Mouse (Mus musculus): ENCODE results near the gene Rnase4. TPM values are rescaled to one million over a fixed set of nuclear protein-coding genes. Genes with fewer than 3 reads are reported as not detected.
"Not testable (repeated sequence)": the region's sequence is repeated elsewhere in the genome, so short reads cannot be mapped to it uniquely, and the experiment has no call there.

The Rnase4 gene
- total and polyA plus RNA-seq, 3 experiments: 47.9 to 90.9 (median 59.6) TPM

DNA sequence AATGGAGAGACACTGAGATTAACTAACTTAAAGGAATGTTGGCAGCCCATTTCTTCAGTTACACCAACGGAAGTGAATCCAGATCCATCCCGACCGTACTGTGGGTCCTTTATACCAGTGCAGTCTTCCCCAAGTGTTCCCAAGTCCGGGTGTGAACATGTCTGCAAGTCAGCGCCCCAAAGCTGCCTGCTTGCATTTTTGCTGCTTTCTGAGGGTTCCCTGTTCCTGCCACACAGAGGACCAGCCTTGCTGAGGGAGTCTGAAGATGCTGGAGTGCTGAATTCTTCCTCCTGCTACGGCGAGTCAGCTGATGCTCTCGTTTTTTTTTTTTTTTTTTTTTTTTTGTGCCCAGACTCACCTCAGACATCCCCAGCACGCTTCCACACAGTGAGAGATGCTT, 4.0 kb downstream of the Rnase4 start:
- Histone ChIP-seq H3K27me3 (ENCODE audit: control insufficient read depth, insufficient read depth, low read length) (no peaks in the 10 kb centered on the region), H3K36me3 (ENCODE audit: control insufficient read depth, insufficient read depth, low read length) (no peaks in the 10 kb centered on the region; the same call in 1 of the 2 replicates), H3K4me3 (no peak overlapping the region), H3K27ac (no peak overlapping the region), H3K79me2 (replicated peaks; ENCODE audit: control insufficient read depth, insufficient read depth, low read length) (no peaks in the 10 kb centered on the region), H3K9ac (ENCODE audit: low read depth, low read length) (no peak overlapping the region), H3K4me1 (ENCODE audit: control insufficient read depth, insufficient read depth, low read length) (peaks cover 3% of the 10 kb centered on the region; the same call in 1 of the 2 replicates)
- WGBS: 64% methylated on average over 9 of the region's 9 CpGs
- no peak for TF ChIP-seq EP300 (IDR thresholded peaks at IDR 0.05; ENCODE audit: insufficient read depth, low read depth, low read length)
- TF ChIP-seq CTCF (IDR thresholded peaks at IDR 0.05): no peak
- TF ChIP-seq POLR2A (IDR thresholded peaks at IDR 0.05; ENCODE audit: insufficient read depth, low read depth, low read length): no peak
- DNase-seq: peak; percentile 33 to 36
- intact Hi-C loops (cut with DNase I): no loop called here

DNA sequence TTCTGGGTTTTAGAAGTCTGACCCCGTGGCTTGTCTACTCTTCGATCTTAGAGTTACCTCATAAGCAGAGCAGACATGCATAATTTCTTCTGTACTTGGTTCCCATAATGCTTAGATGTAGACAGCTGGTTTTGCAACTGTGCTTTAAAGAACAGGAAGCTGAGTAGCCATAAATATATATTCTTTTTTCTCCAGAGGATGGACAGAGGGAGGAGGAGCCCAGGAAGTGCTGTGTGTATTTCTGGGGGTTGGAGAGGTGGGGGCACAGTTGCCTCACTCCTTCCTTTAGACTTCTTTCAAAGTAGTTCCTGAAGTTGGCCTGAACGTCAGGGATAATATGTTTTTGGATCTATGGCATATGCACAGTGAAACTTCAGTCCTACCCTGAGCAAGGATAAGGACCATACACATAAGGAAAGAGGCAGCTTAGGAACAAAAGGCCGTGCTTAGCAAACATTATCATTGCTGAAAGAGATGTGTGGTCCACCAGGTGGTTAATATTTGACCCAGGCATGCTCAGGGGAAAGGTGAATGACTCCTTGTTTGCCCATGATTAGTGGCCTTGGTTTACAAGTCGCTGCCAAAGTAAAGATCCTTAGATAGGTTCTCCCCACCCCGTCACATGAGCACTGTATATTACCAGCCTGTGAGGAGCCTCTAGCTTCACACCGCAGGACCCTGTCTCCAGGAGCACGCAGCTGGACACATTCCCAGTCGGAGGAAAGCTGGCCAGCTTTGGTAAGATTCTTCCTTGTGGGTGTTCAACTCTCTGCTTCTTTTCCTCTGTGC, 5.1 kb downstream of the Rnase4 start:
- no peak for DNase-seq
- Histone ChIP-seq H3K4me1 (ENCODE audit: control insufficient read depth, insufficient read depth, low read length) (peaks cover 3% of the 10 kb centered on the region; the same call in 1 of the 2 replicates), H3K9ac (ENCODE audit: low read depth, low read length) (0 out of 2 replicates have a peak overlapping the region, but pooled peaks have one; percentile 19), H3K27me3 (ENCODE audit: control insufficient read depth, insufficient read depth, low read length) (no peaks in the 10 kb centered on the region), H3K4me3 (no peak overlapping the region), H3K36me3 (ENCODE audit: control insufficient read depth, insufficient read depth, low read length) (no peaks in the 10 kb centered on the region; the same call in 1 of the 2 replicates), H3K27ac (no peak overlapping the region), H3K79me2 (replicated peaks; ENCODE audit: control insufficient read depth, insufficient read depth, low read length) (no peaks in the 10 kb centered on the region)
- intact Hi-C loops (cut with DNase I): no loop called here
- WGBS: 53% methylated on average over 9 of the region's 9 CpGs
- TF ChIP-seq POLR2A (IDR thresholded peaks at IDR 0.05; ENCODE audit: insufficient read depth, low read depth, low read length) (no peak), EP300 (IDR thresholded peaks at IDR 0.05; ENCODE audit: insufficient read depth, low read depth, low read length) (no peak), CTCF (IDR thresholded peaks at IDR 0.05) (no peak)

DNA sequence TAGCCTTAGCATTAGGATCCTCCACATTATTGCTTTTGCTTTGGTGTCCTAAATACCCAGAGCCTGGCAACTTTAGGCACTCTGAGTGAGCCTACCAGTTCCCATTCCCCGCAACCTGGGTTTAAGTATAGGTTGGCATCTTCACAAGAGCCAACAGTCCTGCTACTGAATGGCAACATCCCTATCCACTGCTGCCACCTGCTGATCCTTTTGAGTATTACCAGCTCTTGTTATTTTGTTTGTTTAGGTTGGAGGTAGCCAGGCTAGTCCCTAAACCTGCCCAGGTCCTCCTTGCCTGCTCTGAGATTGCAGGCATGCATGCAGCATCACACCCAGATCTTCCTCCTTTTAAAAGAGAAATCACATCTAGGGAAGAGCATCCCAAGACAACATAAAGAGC, 7.4 kb downstream of the Rnase4 start:
- not testable (repeated sequence) for H3K27ac ChIP-seq; H3K79me2 ChIP-seq (replicated peaks; ENCODE audit: control insufficient read depth, insufficient read depth, low read length); H3K9ac ChIP-seq (ENCODE audit: low read depth, low read length); H3K36me3 ChIP-seq (ENCODE audit: control insufficient read depth, insufficient read depth, low read length); H3K4me3 ChIP-seq; H3K27me3 ChIP-seq (ENCODE audit: control insufficient read depth, insufficient read depth, low read length); H3K4me1 ChIP-seq (ENCODE audit: control insufficient read depth, insufficient read depth, low read length)
- TF ChIP-seq CTCF (IDR thresholded peaks at IDR 0.05): peak; percentile 89
- intact Hi-C loops (cut with DNase I): loop anchor here (2.0 kb wide), 2 partner anchors 33 to 71 kb away; no protein-coding TSS in a partner anchor
- peak; percentile 51 to 60 for DNase-seq
- 10% methylated on average over 1 of the region's 1 CpGs for WGBS

DNA sequence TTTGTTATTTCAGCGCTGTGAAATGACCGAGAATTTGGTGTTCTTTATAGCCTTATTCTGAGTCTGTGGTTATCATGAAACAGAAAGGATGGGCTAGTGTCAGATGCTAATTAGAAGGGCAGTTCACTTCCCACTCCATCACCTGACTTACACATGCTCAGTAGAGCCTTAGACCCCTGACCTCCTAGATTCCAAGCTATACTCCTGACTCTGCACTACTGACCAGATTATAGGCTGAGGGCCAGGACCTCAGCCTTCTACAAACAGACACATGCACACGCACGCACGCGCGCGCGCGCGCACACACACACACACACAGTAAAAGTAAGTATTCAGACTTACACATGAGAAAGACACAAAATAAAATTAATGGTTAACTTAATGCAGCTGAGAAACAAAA, 8.0 kb downstream of the Rnase4 start:
- intact Hi-C loops (cut with DNase I): loop anchor here (2.0 kb wide), 2 partner anchors 34 to 72 kb away; no protein-coding TSS in a partner anchor

DNA sequence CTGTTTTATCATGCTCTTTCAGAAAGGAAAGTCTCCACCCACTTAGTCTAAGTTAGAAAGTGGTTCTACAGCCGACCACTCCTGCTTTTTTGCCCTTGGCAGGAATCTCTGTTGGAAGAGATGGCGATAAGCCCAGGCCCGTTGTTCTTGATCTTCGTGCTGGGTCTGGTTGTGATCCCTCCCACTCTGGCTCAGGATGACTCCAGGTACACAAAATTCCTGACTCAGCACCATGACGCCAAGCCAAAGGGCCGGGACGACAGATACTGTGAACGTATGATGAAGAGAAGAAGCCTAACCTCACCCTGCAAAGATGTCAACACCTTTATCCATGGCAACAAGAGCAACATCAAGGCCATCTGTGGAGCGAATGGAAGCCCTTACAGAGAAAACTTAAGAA, 10.4 kb downstream of the Rnase4 start:
- Histone ChIP-seq H3K9ac (ENCODE audit: low read depth, low read length) (no peak overlapping the region), H3K4me3 (no peak overlapping the region), H3K27me3 (ENCODE audit: control insufficient read depth, insufficient read depth, low read length) (no peaks in the 10 kb centered on the region), H3K79me2 (replicated peaks; ENCODE audit: control insufficient read depth, insufficient read depth, low read length) (no peaks in the 10 kb centered on the region), H3K36me3 (ENCODE audit: control insufficient read depth, insufficient read depth, low read length) (no peaks in the 10 kb centered on the region), H3K27ac (no peak overlapping the region), H3K4me1 (ENCODE audit: control insufficient read depth, insufficient read depth, low read length) (no peaks in the 10 kb centered on the region; the same call in 1 of the 2 replicates)
- TF ChIP-seq CTCF (IDR thresholded peaks at IDR 0.05) (no peak), POLR2A (IDR thresholded peaks at IDR 0.05; ENCODE audit: insufficient read depth, low read depth, low read length) (no peak), EP300 (IDR thresholded peaks at IDR 0.05; ENCODE audit: insufficient read depth, low read depth, low read length) (no peak)
- no peak for DNase-seq
- intact Hi-C loops (cut with DNase I): loop anchor here (5.0 kb wide), 2 partner anchors 166 to 381 kb away; no protein-coding TSS in a partner anchor
- 50% methylated on average over 9 of the region's 9 CpGs for WGBS

More for the DNA sequence above, 8.0 kb downstream of the Rnase4 start:
- Histone ChIP-seq H3K4me3 (no peak overlapping the region), H3K36me3 (ENCODE audit: control insufficient read depth, insufficient read depth, low read length) (no peaks in the 10 kb centered on the region; the same call in 1 of the 2 replicates), H3K27me3 (ENCODE audit: control insufficient read depth, insufficient read depth, low read length) (no peaks in the 10 kb centered on the region), H3K79me2 (replicated peaks; ENCODE audit: control insufficient read depth, insufficient read depth, low read length) (no peaks in the 10 kb centered on the region), H3K9ac (ENCODE audit: low read depth, low read length) (no peak overlapping the region), H3K27ac (no peak overlapping the region), H3K4me1 (ENCODE audit: control insufficient read depth, insufficient read depth, low read length) (peaks cover 3% of the 10 kb centered on the region; the same call in 1 of the 2 replicates)
- WGBS: 94% methylated on average over 11 of the region's 11 CpGs
- DNase-seq: no peak
- TF ChIP-seq CTCF (IDR thresholded peaks at IDR 0.05) (no peak), POLR2A (IDR thresholded peaks at IDR 0.05; ENCODE audit: insufficient read depth, low read depth, low read length) (no peak), EP300 (IDR thresholded peaks at IDR 0.05; ENCODE audit: insufficient read depth, low read depth, low read length) (no peak)

DNA sequence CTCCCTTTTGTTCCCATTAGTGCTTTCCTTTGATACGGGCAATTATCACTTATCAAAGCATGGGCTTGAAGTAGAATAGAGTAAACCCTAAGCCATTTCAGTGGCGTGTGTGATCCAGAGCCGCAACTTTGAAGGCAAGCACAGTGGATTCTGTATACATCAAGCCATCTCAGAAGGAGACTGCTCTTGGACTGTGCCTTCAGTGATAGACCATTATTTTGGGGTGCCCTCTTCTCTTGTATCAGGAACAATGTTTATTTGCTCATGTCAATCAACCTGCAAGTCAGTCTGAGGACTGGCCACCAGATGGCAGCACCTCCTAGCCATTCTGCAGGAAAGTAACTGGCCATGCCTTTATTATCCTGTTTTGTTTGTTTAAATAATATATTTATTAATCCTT, 12.3 kb downstream of the Rnase4 start:
- peaks cover 2% of the 10 kb centered on the region for H3K36me3 ChIP-seq (ENCODE audit: control insufficient read depth, insufficient read depth, low read length)
- no peaks in the 10 kb centered on the region; the same call in 1 of the 2 replicates for H3K4me1 ChIP-seq (ENCODE audit: control insufficient read depth, insufficient read depth, low read length)
- WGBS: 59% methylated on average over 3 of the region's 3 CpGs
- H3K27ac ChIP-seq: no peak overlapping the region
- H3K9ac ChIP-seq (ENCODE audit: low read depth, low read length): no peak overlapping the region
- no peaks in the 10 kb centered on the region for H3K27me3 ChIP-seq (ENCODE audit: control insufficient read depth, insufficient read depth, low read length)
- TF ChIP-seq EP300 (IDR thresholded peaks at IDR 0.05; ENCODE audit: insufficient read depth, low read depth, low read length): peak; percentile 75; the same call in 1 of the 2 replicates
- TF ChIP-seq CTCF (IDR thresholded peaks at IDR 0.05): peak; percentile 92
- no peak for TF ChIP-seq POLR2A (IDR thresholded peaks at IDR 0.05; ENCODE audit: insufficient read depth, low read depth, low read length)
- H3K4me3 ChIP-seq: no peak overlapping the region
- no peaks in the 10 kb centered on the region for H3K79me2 ChIP-seq (replicated peaks; ENCODE audit: control insufficient read depth, insufficient read depth, low read length)
- peak; percentile 51 to 79 for DNase-seq
- intact Hi-C loops (cut with DNase I): loop anchor here (1.0 to 5.0 kb wide), 4 partner anchors 70 to 379 kb away; no protein-coding TSS in a partner anchor
